Mouse (Mus musculus) cerebellum, adult 9-11 months (tissue): ENCODE measurements around the gene Fosl1.
"Not testable (repeated sequence)": the region's sequence is repeated elsewhere in the genome, so short reads cannot be mapped to it uniquely, and the experiment has no call there.

Experiments
- DNase-seq: peaks from one replicate; pipeline ENCODE4 v3.0.0; 2022

Gene Fosl1

DNA sequence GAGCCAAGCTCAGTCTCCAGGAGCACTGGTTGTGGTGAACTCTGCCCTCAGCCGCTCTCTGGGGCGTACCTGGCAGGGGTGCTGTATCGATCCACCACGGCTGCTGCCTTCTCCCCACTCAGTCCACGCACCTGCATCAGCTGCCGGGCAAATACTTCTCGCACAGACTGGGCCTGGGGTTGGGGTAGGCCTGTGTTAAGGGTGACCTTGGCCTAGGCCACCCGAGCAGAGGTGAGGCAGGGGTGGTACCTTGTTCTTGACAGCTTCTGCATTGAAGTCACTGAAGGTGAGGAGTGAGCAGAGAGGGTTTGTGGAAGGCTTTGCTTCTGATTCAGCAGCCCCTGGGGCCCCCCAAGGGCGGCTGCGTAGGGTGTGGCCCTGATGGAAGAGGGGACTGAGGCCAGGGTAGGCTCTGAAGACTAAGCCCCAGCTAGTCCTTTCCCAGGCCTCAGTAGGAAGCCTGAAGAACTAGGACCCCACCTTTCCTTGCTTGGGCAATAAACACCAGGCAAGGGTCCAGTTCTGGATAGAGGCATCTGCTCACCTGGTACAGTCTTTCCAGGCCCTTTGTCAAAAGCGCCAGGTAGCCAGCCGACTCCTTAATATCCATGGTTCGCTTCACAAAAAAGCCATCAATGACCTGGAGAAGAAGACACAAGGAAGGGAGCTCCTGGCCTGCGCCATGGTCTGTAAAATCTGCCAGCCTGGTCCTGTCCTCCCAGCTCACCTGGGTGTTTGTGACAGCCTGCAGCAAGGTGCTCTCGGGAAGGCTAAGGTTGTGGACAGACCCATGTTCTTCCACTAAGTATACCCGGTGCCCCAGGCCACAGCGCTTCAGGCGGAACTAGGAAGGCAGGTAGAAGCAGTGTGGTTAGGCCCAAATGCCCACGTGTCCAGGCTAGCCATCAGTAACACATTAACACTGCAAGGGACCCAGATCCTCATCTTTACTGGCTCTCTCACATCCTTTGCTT, 36.3 kb downstream of the Fosl1 start:
- no peak for DNase-seq

DNA sequence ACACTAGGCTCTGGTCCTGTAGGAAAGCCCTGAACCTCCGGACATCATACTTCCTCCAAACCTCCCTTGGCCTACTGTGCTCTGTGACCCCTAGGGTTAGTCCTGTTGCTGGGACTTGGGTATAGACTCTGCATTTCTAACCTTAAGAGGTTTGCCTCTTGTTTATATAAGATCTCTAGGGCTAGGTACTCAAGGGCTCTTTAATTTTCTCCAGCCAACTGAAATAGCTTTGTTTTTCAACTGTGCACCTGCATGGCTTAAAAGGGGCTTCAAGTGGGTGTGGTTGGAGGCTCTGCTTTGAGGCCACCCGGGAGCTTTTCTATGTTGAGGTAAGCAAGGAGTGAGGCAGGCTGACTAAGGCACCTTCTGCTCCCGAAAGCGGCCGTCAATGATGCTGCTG, 37.1 kb downstream of the Fosl1 start:
- DNase-seq, result peak; percentile 33

DNA sequence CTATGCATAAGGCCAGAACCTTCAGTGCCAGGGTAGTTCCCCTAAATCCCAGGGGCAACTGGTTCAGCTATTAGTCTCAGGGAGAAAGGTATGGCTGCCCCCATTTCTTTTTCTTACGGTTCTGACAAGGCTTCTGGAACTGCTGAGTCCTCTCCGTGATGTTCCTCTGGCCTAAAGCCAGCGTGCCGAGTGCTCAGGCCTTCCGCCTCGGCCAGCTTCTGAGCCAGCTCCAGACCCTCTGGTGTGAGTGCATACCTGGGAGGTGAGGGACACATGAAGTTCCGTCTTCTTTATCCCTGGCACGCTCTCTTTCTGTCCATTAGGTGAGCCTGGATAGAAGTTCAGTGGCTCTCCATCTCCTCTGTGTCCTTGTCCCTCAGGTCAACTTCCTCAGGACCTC, 38.0 kb downstream of the Fosl1 start:
- DNase-seq, result no peak

DNA sequence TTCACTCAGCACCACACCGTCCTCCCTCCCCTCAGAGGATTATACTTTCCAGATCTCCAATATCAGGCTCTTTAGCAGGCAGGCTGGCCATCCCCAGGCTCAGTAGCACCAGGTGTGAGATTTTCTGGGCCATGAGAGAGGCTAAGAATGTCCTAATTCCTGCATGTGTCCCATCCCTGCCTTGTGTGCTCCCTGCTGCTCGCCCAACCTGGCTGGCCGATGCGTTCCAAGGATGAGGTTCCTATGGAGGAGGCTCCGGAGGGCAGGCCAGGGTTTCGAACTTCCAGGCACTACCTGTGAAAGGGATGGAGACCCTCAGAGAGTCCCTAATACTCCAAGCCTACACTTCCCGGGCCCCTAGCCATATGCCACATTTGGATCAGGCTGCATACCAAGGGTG, 38.5 kb downstream of the Fosl1 start:
- no peak for DNase-seq

DNA sequence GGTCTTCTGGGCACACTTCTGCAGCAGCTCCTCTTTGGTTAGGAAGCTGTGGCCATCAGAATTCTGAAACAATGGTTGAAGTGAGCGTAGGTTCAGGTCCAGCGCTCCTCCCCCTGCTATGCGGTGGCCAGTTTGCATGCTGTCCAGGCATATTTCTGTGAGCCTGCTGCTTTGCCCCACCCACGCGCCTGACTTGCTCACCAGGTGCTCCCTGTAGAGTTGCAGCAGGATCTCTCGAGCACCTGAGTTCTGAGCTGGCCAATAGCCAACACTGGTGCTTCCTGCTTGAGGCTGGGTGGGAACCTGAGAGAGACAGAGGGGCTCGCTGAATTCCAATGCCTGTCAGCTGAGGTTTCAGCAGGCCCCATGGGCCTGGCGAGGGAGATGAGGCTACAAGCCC, 38.9 kb downstream of the Fosl1 start:
- DNase-seq, result no peak

DNA sequence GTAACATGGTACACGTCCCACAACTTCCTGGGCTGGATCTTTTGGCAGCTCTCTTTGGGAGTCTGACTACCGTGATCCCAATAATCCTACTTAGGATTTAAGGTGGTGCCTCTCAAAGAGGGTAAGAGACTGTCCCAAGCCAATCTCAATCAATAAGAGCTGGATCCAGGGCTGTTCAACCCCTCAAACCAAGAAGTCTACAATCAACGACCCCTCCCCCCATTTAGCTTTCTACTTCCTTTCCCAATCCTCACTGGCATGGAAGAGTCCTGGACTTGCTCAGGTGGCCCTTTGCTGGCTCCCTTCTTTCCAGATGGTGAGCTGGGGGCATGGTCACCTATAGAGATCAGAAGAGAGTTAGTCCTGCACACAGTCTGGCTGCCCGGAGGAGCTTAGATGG, 39.4 kb downstream of the Fosl1 start:
- no peak for DNase-seq

DNA sequence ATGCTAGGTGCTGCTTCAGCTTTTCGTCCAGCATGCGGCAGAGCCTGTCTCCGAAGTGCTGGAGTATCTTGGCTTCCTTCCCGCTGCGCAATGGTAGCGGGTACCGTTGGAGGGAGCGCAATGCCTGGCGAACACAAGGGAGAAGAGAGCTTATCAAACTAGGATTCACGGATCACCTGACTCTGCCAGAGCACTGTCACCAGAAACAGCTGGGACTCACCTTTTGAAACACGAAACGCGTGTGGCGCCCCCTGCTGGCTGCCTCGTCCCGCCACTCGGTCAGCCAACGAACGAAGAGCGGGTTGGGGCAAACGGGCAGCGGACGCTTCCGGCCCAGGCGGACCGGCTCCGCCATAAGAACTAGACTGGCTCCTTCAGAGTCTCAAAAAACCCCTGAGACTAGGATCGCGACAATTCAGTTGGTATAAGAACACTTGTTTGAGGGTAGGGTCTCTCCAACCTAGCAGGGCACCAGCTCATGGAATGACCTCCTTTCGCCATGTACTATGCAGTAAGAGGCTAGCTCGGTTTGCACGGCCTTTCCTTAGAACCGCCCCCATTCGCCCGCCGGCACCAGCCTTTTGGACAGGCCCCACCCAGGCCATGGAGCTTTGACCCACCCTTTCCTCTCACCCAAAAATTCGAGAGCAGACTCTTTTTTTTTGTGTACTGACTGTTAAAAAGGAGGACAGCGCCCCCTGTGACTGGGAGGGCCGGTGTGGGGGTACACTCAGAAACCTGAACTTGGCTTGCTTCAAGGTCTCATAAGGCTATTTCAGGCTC, 40.6 kb downstream of the Fosl1 start, which contains the start of gene Mus81:
Mus81 (minus strand) TSS at position 635 of the 783 bp plus-strand sequence.
- no peak for DNase-seq

DNA sequence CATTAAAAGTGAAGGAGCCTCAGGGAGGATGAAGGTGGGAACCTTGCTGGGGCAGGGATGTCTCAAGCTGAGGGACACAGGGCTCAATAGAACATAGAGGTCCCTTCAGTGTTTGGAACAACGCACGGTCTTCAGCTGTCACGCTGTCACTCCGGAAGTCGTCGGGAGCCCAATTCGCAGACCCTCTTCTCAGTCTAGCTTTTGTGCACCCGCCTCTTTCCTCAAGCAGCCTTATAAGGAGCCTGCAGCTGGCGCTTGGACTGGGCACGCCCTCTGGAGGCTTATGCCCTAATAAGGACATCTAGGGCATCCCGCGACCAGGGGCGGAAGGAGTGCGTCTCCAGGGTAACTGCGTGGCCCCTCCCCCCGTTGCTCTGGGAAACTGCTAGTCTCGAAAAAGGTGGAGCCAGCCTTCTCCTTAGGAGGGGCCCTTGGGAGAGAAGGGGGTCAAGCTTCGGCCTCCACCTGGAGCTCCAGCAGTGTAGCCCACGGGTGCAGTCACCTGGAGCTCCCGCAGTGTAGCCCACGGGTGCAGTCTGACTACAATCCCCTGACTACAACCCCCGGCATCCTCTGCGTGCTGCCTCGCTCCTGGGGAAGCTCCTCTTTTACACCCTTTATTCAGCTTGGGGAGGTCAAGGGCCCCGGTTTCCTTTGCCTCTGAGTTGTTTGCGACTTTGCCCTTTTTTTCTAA, 41.7 kb downstream of the Fosl1 start:
- no peak for DNase-seq

DNA sequence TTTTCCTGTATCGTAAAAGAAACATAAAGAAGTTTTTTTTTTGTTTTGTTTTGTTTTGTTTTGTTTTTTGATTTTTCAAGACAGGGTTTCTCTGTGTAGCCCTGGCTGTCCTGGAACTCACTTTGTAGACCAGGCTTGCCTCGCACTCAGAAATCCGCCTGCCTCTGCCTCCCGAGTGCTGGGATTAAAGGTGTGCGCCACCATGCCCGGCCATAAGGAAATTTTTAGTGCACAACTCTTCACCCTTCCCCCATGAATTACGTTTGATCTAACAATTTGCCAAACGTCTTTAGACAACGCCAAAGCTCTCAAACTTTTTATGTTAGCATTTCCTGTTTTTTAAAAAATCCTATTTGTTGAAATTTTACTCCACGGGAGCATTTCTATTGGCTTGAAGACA, 42.4 kb downstream of the Fosl1 start:
- not testable (repeated sequence) for DNase-seq

DNA sequence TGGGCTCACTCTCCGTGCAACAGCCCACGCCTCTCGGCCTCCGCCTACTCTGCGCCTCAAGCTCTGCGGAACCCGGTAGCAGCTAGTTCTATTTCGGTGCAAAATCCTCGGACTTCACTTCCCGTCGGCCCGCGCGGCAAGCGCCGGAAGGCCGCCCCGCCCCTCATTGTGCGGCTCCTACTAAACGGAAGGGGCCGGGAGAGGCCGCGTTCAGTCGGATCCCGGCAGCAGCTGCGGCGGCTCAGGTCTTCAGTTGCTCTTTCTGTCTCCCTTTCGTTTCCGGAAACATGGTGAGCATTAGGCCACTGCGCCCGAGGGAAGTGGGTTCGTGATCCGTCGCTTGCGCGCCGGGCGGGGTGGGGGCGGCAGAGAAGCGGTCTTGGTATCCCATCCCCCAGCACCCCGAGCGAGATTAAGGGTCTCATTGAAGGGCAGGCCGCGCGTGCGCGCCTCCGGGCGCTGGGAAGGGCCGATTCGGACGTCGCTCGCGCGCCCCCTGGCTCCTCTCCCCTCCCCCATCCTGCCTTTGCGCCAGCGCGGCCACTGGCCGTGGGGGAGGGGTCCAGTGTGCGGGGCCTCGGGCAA, 43.1 kb downstream of the Fosl1 start, which contains the start of gene Cfl1:
Cfl1 (plus strand) TSS at position 143 of the 585 bp plus-strand sequence.
- DNase-seq, result no peak

DNA sequence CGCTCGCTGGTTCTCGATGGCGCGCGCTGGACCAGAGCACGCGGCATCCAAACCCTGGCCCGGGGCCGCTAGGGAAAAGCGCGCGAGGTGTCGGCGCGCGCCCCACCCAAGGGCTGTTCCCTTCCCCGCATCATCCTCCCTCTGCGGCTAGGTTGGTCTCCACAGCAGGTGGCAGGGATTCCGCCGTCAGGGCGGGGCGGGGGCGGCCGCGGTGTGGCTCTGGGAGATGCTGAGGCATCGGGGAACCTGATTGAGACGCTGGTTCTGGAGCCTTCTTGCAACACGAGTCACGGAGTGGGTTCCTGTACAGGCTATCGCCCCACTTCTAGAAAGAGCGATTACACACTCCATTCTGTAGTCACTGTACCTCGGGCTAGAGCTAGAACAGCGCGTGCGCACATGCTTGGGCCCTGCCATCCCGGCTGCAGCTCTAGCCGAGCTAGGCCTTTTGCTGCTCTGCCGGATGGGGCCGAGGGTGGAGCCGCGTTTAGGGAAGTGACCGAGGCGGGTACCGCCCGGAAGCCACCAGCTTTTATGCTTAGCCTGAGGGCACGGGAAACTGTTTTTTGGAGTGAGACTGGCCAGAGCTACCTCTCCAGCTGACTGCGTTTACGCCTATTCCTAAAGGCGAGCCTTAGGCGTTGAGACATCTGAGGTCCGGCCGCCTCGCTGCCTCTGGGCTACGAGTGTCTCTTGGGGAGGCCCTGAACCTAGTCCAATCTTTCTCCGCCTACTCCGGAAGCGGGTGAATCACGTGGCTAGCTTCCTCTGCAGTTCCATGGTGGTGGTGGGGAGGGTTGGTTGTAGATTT, 43.8 kb downstream of the Fosl1 start:
- no peak for DNase-seq

DNA sequence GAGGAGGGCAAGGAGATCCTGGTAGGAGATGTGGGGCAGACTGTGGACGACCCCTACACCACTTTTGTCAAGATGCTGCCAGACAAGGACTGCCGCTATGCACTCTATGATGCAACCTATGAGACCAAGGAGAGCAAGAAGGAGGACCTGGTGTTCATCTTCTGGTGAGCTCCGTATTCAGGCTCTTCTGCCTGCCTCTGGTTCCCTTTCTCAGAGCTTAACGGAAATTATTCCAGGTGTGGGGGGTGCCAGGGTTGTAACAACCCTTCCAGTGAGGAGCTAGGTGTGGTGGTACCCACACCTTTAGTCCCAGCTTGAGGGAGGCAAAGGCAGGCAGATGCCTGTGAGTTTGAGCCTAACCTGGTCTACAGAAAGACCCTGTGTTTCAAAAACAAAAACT, 45.3 kb downstream of the Fosl1 start:
- peak; percentile 39 for DNase-seq

DNA sequence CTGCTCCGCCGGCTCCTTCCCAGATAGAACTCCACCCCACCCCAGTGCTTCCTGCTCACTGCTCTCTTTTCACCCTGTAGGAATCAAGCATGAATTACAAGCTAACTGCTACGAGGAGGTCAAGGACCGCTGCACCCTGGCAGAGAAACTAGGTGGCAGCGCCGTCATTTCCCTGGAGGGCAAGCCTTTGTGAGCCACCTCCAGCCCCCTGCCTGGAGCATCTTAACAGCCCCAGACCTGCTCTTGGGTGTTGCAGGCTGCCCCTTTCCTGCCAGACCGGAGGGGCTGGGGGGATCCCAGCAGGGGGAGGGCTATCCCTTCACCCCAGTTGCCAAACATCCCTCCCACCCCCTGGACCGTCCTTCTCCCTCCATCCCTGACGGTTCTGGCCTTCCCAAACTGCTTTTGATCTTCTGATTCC, 46.0 kb downstream of the Fosl1 start:
- peak; percentile 57 for DNase-seq

DNA sequence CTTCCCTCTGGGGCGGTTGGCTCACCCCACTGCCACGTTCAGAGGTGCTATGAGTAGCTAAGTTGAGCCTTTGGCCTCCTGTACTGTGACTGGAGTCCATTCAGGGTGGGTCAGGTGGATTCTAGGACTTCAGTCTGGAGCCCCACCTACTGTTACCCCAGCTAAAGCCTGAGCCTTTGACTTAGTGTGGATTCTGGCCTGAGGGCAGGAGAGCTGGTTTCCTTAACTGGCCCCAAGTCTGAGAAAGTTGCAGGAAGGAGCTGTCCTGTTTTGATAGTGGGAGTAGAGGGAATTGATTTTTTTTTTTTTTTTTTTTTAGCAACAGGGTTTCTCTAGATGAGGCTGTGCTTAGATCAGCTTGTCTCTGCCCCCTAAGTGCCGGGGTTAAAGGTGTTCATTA, 47.0 kb downstream of the Fosl1 start:
- DNase-seq, result no peak

DNA sequence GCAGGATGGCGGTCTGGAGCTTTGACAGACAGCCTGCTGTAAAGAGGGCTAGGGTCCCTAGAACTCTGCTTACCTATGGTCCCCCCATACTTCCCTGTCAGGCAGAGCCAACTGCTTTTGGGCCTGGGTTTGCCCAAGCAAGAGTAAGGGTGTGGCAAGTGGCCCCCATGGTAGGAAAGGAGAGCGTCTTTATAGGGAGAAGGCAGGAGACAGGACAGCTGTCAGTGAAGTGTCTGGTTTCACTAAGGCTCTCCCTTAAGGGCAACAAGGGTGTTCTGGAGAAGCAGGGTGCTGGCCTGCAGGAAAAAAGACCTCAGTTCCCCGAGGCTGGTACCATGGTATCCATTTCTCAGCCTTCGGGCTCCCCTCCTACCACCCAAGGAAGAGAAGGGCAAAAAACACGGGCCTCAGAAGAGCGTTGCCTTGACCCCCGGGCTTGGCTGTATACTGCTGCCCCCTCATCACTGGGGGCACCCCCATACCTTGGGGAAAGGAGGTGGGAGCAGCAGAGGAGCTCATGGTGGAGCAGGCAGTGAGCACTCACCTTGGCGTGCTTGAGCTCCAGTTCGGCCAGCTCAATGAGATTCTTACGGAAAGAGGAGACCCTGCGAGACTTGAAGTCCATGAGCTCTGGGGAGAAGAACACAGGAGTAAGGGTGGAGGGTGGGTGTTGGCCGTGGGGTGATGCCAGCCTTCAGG, 48.2 kb downstream of the Fosl1 start:
- peak; percentile 44 for DNase-seq

DNA sequence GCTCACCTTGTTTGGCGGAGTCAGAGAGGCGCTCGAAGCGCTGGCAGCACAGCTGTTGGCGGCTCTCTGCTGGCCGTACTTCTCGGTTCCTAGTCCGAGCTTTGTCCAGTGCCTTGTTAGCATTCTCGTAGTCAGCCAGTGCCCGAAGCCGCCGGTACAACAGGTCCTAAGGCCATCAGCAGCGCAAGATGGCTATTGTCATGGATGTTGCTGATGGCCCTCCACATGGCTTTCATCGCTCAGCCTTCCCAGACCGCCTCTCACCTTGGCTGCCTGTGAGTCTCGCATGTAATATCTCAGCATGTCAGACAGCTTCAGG, 48.7 kb downstream of the Fosl1 start:
- no peak for DNase-seq

DNA sequence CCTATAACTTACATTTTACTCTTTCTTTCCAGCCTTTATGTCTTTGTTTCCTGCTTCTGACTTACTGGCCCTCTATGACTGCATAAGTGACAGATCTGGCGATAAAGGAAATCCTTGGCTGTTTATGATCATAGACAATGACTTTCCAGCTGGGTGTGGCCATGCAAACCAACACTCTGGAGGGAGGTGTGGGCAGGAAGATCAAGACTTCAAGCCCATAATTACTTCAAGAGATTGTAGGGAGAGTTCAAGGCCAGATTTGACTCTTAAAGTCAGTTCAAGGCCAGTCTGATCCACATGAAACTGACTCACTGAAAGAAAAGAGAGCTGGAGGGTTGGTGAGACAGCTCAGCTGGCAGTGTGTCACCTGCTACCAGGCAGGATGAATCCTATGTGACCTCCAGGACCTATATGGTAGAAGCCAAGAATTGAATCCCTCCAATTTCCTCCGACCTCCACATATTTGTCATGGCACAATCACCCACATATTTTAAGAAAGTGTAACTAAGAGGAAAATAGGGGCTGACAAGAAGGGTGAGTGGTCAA, 53.1 kb downstream of the Fosl1 start:
- no peak for DNase-seq

DNA sequence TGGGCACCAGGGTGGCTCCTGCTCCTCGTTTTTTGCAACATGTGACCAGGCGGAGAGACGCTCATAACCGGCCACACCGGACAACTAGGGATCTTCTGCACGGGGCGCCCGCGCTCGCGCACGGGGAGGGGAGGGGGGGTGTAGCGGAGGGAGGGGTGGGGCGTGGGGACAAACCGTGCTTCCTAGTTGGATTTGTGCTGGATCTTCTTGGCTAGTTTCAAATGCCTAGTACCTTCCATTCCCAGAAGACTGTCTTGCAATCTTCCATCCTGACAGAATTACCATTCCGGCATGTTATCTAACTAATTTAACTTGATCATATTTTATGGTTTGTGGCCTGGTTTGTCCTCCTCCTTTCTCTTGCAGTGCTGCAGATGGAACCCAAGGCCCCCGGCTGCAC, 56.3 kb downstream of the Fosl1 start, which contains the start of gene 1700020D05Rik:
1700020D05Rik (minus strand) TSS at position 101 of the 400 bp plus-strand sequence.
- DNase-seq, result no peak
